Mouse (Mus musculus) urinary bladder, postnatal 4 days (tissue): ENCODE results near the gene Abcf2.

ENCODE experiments used
- DNase-seq, 2 experiments: peaks; one replicate each; pipeline ENCODE4 v3.0.0; 2021 to 2022; ENCODE audit warnings: low spot score in 2 of 2

The Abcf2 gene

GRCm38 (mm10) chr5:24527780-24528179 is 49.5 kb downstream of the Abcf2 start:
- no peak for DNase-seq

- DNase-seq: no peak
Observed at GRCm38 (mm10) chr5:24526889-24527230, 50.4 kb downstream of the Abcf2 start, which contains the start of gene Gbx1. Gene Gbx1, minus strand, starts transcription at chr5:24527202.

GRCm38 (mm10) chr5:24526190-24526888 is 50.9 kb downstream of the Abcf2 start:
- DNase-seq: no peak

- no peak for DNase-seq
Observed at GRCm38 (mm10) chr5:24525360-24526189, 51.7 kb downstream of the Abcf2 start.

GRCm38 (mm10) chr5:24524522-24524921 is 52.7 kb downstream of the Abcf2 start:
- no peak for DNase-seq

GRCm38 (mm10) chr5:24523806-24524205 is 53.5 kb downstream of the Abcf2 start:
- no peak for DNase-seq

- no peak for DNase-seq
Observed at GRCm38 (mm10) chr5:24521366-24521765, 55.9 kb downstream of the Abcf2 start.
